Mouse (Mus musculus): ENCODE measurements around the gene Fat3. TPM values are rescaled to one million over a fixed set of nuclear protein-coding genes. Genes with fewer than 3 reads are reported as not detected.

Gene Fat3
- total RNA-seq, 2 experiments from 2014 or later, result 4.2 TPM

DNA sequence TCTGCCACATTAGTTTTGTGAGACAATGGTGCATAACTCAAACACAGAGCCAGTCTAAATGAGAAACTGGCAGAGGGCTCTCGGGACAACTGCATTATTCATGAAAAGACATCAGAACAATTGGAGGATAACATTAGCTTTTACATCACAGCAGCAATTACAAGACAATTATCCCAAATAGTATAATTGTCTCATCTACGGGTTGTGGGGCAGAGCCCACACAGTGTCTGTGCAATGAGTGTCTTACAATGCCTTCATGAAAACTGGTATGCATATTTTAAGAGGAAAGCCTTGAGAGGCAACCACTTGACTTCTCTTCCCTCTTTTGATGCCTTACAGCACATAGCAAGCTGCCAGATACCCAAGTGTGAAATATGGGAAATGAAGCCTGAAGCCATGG is 603.0 kb downstream of the Fat3 start:
- DNase-seq (ENCODE audit: low spot score in 2 of 2), result no peak

DNA sequence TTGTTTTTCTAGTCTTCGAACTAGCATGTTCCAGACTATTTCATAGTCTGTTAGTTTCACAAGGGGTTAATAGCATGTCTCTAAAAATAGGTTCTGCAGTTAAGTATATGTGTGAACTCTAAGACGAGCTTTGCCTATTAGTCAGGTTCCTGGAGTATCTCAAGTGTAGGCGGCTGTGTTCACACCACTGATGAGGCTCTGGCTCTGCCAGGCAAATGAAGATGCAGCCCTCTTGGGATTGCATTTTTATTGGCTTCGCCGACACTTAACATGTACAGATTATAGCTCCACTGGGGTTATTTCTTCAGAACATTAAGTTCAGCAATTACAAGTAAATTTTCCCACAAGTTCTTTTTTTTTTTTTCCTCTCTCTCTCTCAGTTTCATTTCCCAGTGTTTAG is 614.3 kb downstream of the Fat3 start:
- DNase-seq (ENCODE audit: low spot score in 2 of 2), result no peak

DNA sequence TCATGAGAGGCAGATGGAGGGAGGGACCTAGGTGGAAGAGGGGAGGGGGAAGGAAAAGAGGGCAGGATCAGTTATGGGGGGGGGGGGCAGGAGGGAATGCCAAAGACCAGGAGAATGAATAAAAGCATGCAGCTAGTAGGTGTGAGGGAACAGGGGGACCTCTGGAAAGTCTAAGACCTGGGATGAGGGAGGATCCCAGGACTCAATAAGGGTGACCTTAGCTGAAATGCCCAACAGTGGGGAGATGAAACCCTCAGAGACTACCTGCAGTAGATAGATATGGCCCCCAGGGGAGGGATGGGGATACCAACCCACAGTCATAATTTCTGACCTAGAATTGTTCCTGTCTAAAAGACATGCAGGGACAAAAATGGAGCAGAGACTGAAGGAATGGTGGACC is 620.3 kb downstream of the Fat3 start:
- DNase-seq (ENCODE audit: low spot score in 2 of 2), result no peak

DNA sequence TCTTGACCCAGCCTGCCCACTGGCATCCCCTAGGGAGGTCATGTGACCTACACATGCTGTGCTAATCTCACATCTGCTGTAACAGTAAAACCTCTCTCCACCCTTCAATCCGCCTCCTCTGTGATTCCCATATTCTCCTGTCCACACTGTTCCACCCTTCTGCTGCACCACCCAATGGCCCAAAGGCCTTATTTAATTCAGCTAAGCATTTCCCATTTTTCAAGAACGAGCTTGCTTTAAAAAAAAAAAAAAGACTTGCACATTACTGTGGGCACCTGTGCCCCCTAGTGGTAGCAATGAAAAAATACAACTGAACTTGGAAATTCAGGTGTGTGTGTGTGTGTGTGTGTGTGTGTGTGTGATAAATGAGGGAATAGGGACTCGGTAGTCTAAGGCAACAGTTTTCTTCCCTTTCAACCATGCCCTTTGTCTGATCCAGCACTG is 620.9 kb downstream of the Fat3 start:
- no peak for DNase-seq (ENCODE audit: low spot score in 2 of 2)

DNA sequence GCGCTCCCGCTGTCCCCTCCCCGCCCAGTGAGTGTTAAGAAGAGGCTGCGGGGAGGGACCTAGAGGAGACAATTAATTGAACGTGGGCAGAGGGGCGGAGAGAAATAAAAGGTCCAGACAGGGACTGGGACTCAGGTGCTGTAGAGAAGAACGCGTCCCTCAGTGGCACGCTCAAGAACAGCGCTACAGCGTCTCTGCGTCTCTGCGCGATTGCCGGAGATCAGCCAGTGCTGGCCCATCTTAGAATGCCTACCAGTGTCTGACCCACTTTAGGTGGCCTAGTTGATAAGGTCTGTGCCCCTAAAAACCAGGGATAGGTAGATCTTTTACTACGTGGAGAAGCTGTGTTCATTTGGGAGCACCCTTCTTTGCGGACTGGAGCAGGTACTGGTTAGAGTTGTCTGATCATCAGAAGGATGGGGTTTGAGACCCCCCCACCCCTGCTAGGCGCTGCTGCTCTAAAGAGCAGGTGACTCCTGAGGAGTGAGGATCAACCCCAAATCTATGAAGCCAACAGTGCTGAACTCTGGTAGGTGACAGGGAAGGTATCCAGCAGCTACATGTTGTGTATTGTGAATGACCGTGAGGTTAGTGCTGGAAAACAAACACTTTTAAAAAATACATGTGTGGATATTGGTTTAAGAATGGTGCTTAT is 626.5 kb downstream of the Fat3 start, which contains the start of gene Mtnr1b:
Gene Mtnr1b, minus strand, starts transcription at position 51 of the 655 bp plus-strand sequence.
- no peak for DNase-seq (ENCODE audit: low spot score in 2 of 2)

DNA sequence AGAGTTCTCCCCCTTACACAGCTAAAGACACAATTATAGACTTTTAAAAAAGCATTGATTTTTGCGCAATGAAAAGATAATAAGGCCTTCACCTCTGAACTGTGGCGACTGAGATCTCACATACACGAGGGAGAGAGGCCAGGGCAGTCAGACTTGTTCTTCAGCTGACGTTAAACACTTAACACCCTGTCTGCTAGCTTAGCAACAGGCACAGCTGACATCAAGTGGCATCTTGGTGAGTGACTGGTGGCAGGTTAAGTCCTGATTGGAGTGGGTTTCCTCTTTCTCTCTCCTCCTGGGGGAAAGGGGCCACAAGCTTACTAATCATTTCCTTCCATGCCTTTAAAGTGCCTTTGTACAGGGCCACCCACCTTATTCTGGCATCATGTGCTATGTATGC is 631.1 kb downstream of the Fat3 start:
- DNase-seq (ENCODE audit: low spot score in 2 of 2), result no peak

DNA sequence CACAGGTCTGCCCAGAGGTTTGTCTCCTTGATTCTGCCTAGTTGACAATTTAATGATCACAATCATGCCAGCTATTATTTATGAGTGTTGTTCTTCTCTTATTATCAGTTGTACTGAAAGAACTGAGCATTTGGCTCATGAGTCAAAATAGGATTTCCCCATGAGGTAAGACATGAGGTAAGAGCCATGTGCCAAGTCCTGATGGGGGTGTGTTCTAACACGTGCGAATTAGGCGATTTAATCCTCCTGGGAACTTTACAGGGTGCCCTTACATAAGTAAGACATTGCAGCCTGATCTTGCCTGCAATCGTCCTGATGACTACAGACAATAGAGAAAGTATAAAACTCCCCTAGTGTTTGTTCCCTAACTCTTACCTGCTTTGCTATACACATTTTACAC is 631.6 kb downstream of the Fat3 start:
- DNase-seq (ENCODE audit: low spot score in 2 of 2), result no peak

DNA sequence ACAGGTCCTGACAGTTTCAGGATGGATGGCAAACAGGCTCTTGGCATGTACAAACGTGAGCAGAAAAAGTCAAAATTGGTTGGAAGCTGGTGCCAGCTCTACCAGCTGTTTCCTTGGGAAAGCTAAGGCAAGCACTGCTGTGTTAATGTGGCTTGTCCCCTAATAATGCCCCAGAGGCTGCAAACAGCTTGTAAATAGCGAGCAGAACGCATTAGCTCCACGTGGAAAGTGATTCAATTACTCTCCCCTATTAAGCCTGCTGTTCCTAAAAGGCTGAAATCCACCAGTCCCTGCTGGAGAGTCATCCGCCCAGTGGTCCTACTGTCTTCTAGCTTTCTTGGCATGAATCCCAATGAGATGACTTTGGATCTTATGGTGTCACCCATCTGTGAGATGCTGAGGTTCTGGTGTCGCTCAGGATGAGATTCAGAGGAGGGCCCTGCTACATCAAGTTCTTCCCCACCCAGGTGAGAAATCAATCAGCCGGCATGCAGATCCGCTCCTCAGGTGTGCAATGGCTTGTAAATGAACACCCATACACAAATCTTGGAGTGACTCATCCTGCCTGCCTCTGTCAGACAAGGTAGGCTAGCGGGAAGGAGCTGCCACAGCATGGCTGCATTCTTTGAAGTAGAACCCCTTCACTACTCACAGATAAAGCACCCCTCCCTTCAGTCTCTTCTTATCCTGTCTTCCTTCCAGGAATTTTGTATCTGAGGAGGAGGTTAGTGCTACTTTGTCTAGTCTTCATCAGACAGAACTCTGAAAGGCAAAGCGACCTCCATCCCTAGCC is 634.6 kb downstream of the Fat3 start:
- no peak for DNase-seq (ENCODE audit: low spot score in 2 of 2)

DNA sequence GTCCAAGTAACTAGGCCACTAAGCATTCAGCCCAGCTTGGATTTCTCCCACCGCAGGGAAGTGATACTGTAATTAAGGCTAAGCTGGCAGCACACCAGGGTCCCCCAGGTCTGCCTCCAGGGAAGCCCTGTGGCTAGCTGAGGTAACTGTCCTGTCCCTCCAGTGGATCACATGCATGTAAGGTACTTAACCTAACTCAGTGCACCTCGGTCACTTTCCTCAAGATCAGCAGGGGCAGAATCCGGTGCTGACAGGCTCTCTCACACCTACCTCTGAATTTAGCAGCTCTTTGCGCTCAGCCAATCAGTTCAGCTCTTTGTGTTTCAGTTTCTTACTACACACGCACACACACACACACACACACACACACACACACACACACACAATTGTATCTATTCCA is 639.7 kb downstream of the Fat3 start:
- no peak for DNase-seq (ENCODE audit: low spot score in 2 of 2)

Measured in adrenal gland, postnatal 4 days (tissue).